Mouse (Mus musculus) small intestine, adult 2 months (tissue): ENCODE results near the gene Gm20869. TPM values are rescaled to one million over a fixed set of nuclear protein-coding genes. Genes with fewer than 3 reads are reported as not detected.
"Not testable (repeated sequence)": the region's sequence is repeated elsewhere in the genome, so short reads cannot be mapped to it uniquely, and the experiment has no call there.

Source experiments
- H3K27ac ChIP-seq: fragments of 200-500 bp; 2 replicates; pipeline ENCODE4 v1.5.1; 2012; ENCODE audit warnings: low read depth, low read length, control low read depth, inconsistent platforms; ENCODE audit not compliant: insufficient read depth
- H3K27me3 ChIP-seq: fragments of 200-500 bp; 2 replicates; pipeline ENCODE4 v1.6.1; 2012; ENCODE audit warnings: mild to moderate bottlenecking, moderate library complexity, low read length, inconsistent platforms; ENCODE audit not compliant: control insufficient read depth, insufficient read depth
- H3K36me3 ChIP-seq: fragments of 200-500 bp; 2 replicates; pipeline ENCODE4 v1.6.1; 2012; ENCODE audit warnings: mild to moderate bottlenecking, low read length, control low read depth, inconsistent platforms; ENCODE audit not compliant: control insufficient read depth, insufficient read depth
- H3K4me1 ChIP-seq: fragments of 200-500 bp; 2 replicates; pipeline ENCODE4 v1.6.1; 2012; ENCODE audit warnings: low read length, inconsistent platforms, mixed read lengths; ENCODE audit not compliant: control insufficient read depth, insufficient read depth, insufficient read length
- H3K4me3 ChIP-seq: fragments of 200-500 bp; 2 replicates; pipeline ENCODE4 v1.5.1; 2012; ENCODE audit warnings: low read depth, mild to moderate bottlenecking, control low read depth, inconsistent platforms, low read length, moderate library complexity
- WGBS: fragments of 180-500 bp; shearing (Covaris S2); methylation state at CpG from one replicate; pipeline ENCODE4 v1.1.7; 2018; 5-methylcytosine and 5-hydroxymethylcytosine counted together
- polyA plus RNA-seq: library from polyadenylated mRNA; depleted of rRNA; stranded (reverse); fragments of >200 nt; gene quantifications from 2 replicates; pipeline ENCODE4 v1.2.3, GENCODE M21; 2012; rRNA removed

The Gm20869 gene
- polyA plus RNA-seq: not detected in 2 replicates

DNA sequence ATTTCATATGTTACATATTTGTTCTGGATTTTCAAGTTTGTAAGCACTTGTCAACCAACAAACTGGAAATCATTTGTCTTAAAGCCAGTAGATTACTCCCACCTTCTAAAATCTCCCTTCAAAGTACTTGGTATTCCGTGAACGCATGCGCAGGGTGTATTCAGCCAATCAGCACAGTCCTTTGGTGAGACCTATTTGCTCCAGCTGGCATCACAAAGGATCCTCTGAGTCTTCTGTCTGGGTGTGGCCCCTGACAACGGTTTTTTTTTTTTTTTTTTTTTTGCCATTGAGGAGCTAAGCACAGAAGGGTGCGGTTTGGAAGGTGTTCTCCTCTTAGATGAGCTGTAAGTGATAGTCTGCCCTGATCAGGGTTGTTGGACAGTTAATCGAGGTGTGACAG, at the start of gene Gm20869:
Gene Gm20869, plus strand, starts transcription at position 301 of the 400 bp plus-strand sequence.
- not testable (repeated sequence) for H3K27me3 ChIP-seq, H3K4me1 ChIP-seq, H3K36me3 ChIP-seq, H3K27ac ChIP-seq, H3K4me3 ChIP-seq
- WGBS: no CpG with 5 or more reads among the region's 6 CpGs

Other genes starting within 250 kb of the Gm20869 start
- not detected in 2 replicates for gene Gm20870, start 222.6 kb downstream of the Gm20869 start, polyA plus RNA-seq